Mouse (Mus musculus) erythroblast, embryonic 14.5 days (primary cell): ENCODE measurements around the gene Xpo6. TPM values are rescaled to one million over a fixed set of nuclear protein-coding genes. Genes with fewer than 3 reads are reported as not detected.

ENCODE experiments used
- H3K27me3 ChIP-seq: 2 replicates; pipeline ENCODE4 v1.6.1; 2012; ENCODE audit warnings: inconsistent platforms; ENCODE audit not compliant: control insufficient read depth
- H3K36me3 ChIP-seq: 2 replicates; pipeline ENCODE4 v1.6.1; 2012; ENCODE audit warnings: mild to moderate bottlenecking, inconsistent platforms; ENCODE audit not compliant: control insufficient read depth
- H3K4me1 ChIP-seq: 2 replicates; pipeline ENCODE4 v1.6.1; 2012; ENCODE audit warnings: inconsistent platforms; ENCODE audit not compliant: control insufficient read depth
- H3K4me3 ChIP-seq: replicated peaks from 2 replicates; pipeline ENCODE3; 2012; ENCODE audit warnings: moderate library complexity, mild to moderate bottlenecking, inconsistent platforms
- H3K9me3 ChIP-seq: 2 replicates; pipeline ENCODE4 v1.6.1; 2012; ENCODE audit warnings: low read length, inconsistent platforms, mixed read lengths; ENCODE audit not compliant: control insufficient read depth
- GATA1 ChIP-seq: IDR thresholded peaks from 2 replicates; pipeline ENCODE4 v1.6.1; 2012; ENCODE audit warnings: low read length, inconsistent platforms, mixed read lengths
- TAL1 ChIP-seq: IDR thresholded peaks from 3 replicates; pipeline ENCODE4 v1.6.1; 2012; ENCODE audit warnings: low read length, inconsistent platforms, mixed read lengths
- polyA plus RNA-seq: library from polyadenylated mRNA; stranded (reverse); fragments of >175 nt; gene quantifications from 2 replicates; pipeline ENCODE4 v1.2.3, GENCODE M21; 2012

The Xpo6 gene
- polyA plus RNA-seq, 1 experiment, result 4.8 TPM

DNA sequence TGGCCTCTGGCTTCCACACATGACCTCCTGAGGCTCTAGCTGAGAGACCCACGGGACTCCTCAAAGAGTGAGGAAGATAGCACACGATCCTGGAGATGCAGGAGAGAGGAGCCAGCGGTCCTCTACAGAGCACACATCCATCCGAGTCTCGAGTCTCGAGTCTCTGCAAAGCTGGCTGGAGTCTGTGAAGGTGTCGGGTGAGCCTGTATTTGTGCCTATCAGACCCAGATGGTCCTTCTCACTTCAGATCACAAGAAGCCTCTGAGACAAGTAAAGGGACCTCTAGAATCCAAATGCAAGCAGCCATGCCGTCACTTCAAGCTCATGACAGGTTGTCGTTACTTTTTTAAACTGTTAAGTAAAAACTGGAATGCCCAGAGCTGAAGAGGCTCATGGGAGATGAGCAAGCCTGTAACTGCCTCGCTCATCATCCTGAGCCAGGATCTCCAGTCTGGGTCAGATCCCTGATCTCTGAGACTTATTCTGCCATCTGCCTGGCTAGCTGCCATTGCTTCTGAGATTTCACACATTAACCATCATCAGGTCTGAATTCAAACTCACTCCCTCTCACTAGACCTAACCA lies 142.9 kb downstream of the Xpo6 start:
- H3K27me3 ChIP-seq, result peaks cover 61% of the 10 kb centered on the region
- no peaks in the 10 kb centered on the region for H3K36me3 ChIP-seq
- no peak for TF ChIP-seq GATA1
- TF ChIP-seq TAL1, result no peak
- no peak overlapping the region for H3K4me3 ChIP-seq
- H3K9me3 ChIP-seq, result no peaks in the 10 kb centered on the region
- H3K4me1 ChIP-seq, result peaks cover 7% of the 10 kb centered on the region

DNA sequence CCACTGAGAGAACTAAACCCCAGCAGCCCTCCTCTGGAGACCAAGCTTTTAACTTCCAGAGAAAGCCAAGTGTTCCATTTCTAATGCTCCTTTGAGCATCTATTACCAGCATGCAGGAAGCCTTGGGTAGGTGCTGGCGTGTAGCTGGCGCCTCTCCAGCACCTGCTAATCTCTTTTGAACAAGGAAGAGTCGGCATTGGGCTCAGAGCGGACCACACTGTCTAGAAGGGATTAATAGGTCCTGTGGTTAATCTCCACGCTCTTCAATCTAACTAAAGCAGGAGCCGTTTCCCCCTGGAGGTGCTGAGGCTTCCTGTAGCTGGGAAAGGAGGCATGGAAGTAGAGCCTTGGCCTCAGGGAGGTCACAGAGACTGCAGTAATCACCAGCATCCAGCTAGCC lies 145.7 kb downstream of the Xpo6 start:
- H3K9me3 ChIP-seq, result no peaks in the 10 kb centered on the region
- peaks cover 11% of the 10 kb centered on the region for H3K4me1 ChIP-seq
- TF ChIP-seq TAL1, result no peak
- no peak for TF ChIP-seq GATA1
- no peaks in the 10 kb centered on the region for H3K36me3 ChIP-seq
- H3K27me3 ChIP-seq, result peaks cover 76% of the 10 kb centered on the region
- H3K4me3 ChIP-seq, result no peak overlapping the region

DNA sequence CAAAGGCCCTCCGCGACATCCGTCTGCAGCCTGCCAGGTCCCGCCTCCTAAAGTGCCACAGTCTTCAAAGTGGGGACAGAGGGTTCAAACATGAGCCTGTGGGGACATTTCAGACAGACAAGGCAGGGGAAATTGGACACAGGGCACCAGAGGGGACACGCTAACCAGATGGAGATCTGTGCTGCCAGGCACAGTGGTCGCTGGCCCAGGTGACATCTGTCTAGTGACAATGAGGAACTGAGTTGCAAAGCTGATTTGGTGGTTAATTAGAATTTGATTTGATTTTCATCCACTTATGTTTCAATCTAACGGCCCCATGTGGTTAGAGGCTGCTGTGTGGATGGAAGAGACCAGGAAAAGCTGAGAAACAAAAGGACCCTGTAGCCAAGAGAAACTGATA lies 146.7 kb downstream of the Xpo6 start:
- H3K36me3 ChIP-seq, result no peaks in the 10 kb centered on the region
- H3K4me3 ChIP-seq, result no peak overlapping the region
- no peak for TF ChIP-seq TAL1
- TF ChIP-seq GATA1, result no peak
- peaks cover 11% of the 10 kb centered on the region for H3K4me1 ChIP-seq
- H3K27me3 ChIP-seq, result peaks cover 76% of the 10 kb centered on the region
- H3K9me3 ChIP-seq, result no peaks in the 10 kb centered on the region

GRCm38 (mm10) chr7:126051910-126052309 lies 148.4 kb downstream of the Xpo6 start:
- TF ChIP-seq TAL1 (no peak), GATA1 (no peak)
- Histone ChIP-seq H3K36me3 (no peaks in the 10 kb centered on the region), H3K4me1 (peaks cover 11% of the 10 kb centered on the region), H3K27me3 (peaks cover 66% of the 10 kb centered on the region), H3K9me3 (no peaks in the 10 kb centered on the region), H3K4me3 (no peak overlapping the region)

Other genes starting within 250 kb of the Xpo6 start
- gene Gsg1l, start 118.1 kb downstream of the Xpo6 start, polyA plus RNA-seq, result not detected in 2 replicates
- gene Sbk1, start 72.1 kb upstream of the Xpo6 start, polyA plus RNA-seq, result 0.05 and 0.06 TPM in 2 replicates
- gene Lat, start 169.1 kb upstream of the Xpo6 start, polyA plus RNA-seq, result 0.31 and 0.60 TPM in 2 replicates
- gene Spns1, start 176.9 kb upstream of the Xpo6 start, polyA plus RNA-seq, result 3.3 and 5.1 TPM in 2 replicates
- 0.17 and 0.39 TPM in 2 replicates for gene Nfatc2ip, start 196.2 kb upstream of the Xpo6 start, polyA plus RNA-seq
- gene Cd19, start 214.4 kb upstream of the Xpo6 start, polyA plus RNA-seq, result not detected in 2 replicates
- 0.67 and 0.68 TPM in 2 replicates for gene Rabep2, start 228.3 kb upstream of the Xpo6 start, polyA plus RNA-seq